Comparison of ENCODE assay signal across 7 mouse cellular contexts in genomic region chr10:82899810-82900421, GRCm38 (mm10). TPM values are rescaled to one million over a fixed set of nuclear protein-coding genes. Genes with fewer than 3 reads are reported as not detected.
DNase-seq lines count a peak whose midpoint lies in the region; ATAC-seq and TF ChIP-seq lines count a peak whose summit lies in the region.

No protein-coding gene starts in this region.

- 43% methylated on average over 16 of the region's 16 CpGs for WGBS in hindbrain, embryonic 10.5 days
- 21% methylated on average over 16 of the region's 16 CpGs for WGBS in liver, embryonic 16.5 days (ENCODE audit: insufficient replicate concordance)
- 41% methylated on average over 16 of the region's 16 CpGs for WGBS in neural tube, embryonic 13.5 days

- no peak for TF ChIP-seq RAD21 in MEL (IDR thresholded peaks at IDR 0.05; ENCODE audit: low read depth, low read length)

- H3K79me2 ChIP-seq in MEL (ENCODE audit: control insufficient read depth, insufficient read depth, low read length, poor library complexity) = no peaks in the 10 kb centered on the region

- no peak for TF ChIP-seq CTCF in MEL (IDR thresholded peaks at IDR 0.05 in 2 of 3, conservative IDR thresholded peaks at IDR 0.05 in 1 of 3; ENCODE audit: control insufficient read depth in 1 of 3, insufficient read depth in 1 of 3, low read depth in 2 of 3, low read length in 3 of 3, poor library complexity in 1 of 3, severe bottlenecking in 1 of 3)

- peaks cover 0 to 3% of the 10 kb centered on the region in 2 experiments; a peak in 2 of 4 replicates for H3K36me3 ChIP-seq in MEL (ENCODE audit: control insufficient read depth in 1 of 2, insufficient read depth in 2 of 2, low read length in 2 of 2)
- H3K36me3 ChIP-seq in hindbrain, embryonic 10.5 days = peaks cover 44% of the 10 kb centered on the region
- peaks cover 26% of the 10 kb centered on the region for H3K36me3 ChIP-seq in liver, embryonic 16.5 days (ENCODE audit: control insufficient read depth, insufficient read depth)
- H3K36me3 ChIP-seq in neural tube, embryonic 13.5 days = peaks cover 33% of the 10 kb centered on the region

- H3K9me3 ChIP-seq in MEL (replicated peaks; ENCODE audit: insufficient read depth, low read length) = no peaks in the 10 kb centered on the region
- no peaks in the 10 kb centered on the region for H3K9me3 ChIP-seq in hindbrain, embryonic 10.5 days
- no peaks in the 10 kb centered on the region for H3K9me3 ChIP-seq in liver, embryonic 16.5 days (replicated peaks; ENCODE audit: control insufficient read depth, low read length)
- no peaks in the 10 kb centered on the region for H3K9me3 ChIP-seq in neural tube, embryonic 13.5 days

- peak overlapping the region; percentile 64 for H3K4me2 ChIP-seq in liver, embryonic 16.5 days (ENCODE audit: low read depth, low read length)
- peak overlapping the region; percentile 23 for H3K4me2 ChIP-seq in neural tube, embryonic 13.5 days

- no peaks in the 10 kb centered on the region; a peak in 1 of 4 replicates for H3K27me3 ChIP-seq in MEL (ENCODE audit: control insufficient read depth in 1 of 2, insufficient read depth in 2 of 2, low read length in 2 of 2)
- H3K27me3 ChIP-seq in hindbrain, embryonic 10.5 days (ENCODE audit: insufficient read depth, poor library complexity, severe bottlenecking) = no peaks in the 10 kb centered on the region
- no peaks in the 10 kb centered on the region for H3K27me3 ChIP-seq in liver, embryonic 16.5 days (ENCODE audit: control insufficient read depth, insufficient read depth, low read depth, low read length)
- H3K27me3 ChIP-seq in neural tube, embryonic 13.5 days = no peaks in the 10 kb centered on the region

- no peak overlapping the region for H3K4me3 ChIP-seq in MEL (ENCODE audit: control insufficient read depth in 1 of 2, insufficient read depth in 1 of 2, low read depth in 2 of 2, low read length in 2 of 2)
- peak overlapping the region; percentile 30 for H3K4me3 ChIP-seq in hindbrain, embryonic 10.5 days
- peak overlapping the region; percentile 56 for H3K4me3 ChIP-seq in liver, embryonic 16.5 days (ENCODE audit: low read depth, low read length)
- no peak overlapping the region; the same call in 1 of the 2 replicates for H3K4me3 ChIP-seq in neural tube, embryonic 13.5 days

- H3K9ac ChIP-seq in MEL (ENCODE audit: control insufficient read depth, low read depth, low read length, poor library complexity, severe bottlenecking) = no peak overlapping the region
- peak overlapping the region; percentile 41 for H3K9ac ChIP-seq in liver, embryonic 16.5 days (ENCODE audit: low read depth, low read length)
- 0 out of 2 replicates have a peak overlapping the region, but pooled peaks have one; percentile 41 for H3K9ac ChIP-seq in neural tube, embryonic 13.5 days

- DNase-seq in MEL (ENCODE audit: low read depth, low spot score) = peak; percentile 23
- DNase-seq in hindbrain, embryonic 10.5 days (ENCODE audit: low spot score) = peak; percentile 18
- DNase-seq in gastrocnemius, postnatal 14 days = no peak
- DNase-seq in frontal cortex, postnatal 36 days (ENCODE audit: low spot score in 2 of 2) = no peak

- no peak overlapping the region for H3K27ac ChIP-seq in MEL (ENCODE audit: control insufficient read depth, low read depth, low read length)
- no peak overlapping the region for H3K27ac ChIP-seq in hindbrain, embryonic 10.5 days
- H3K27ac ChIP-seq in liver, embryonic 16.5 days (ENCODE audit: low read length) = peak overlapping the region; percentile 57
- peak overlapping the region; percentile 64 for H3K27ac ChIP-seq in neural tube, embryonic 13.5 days (replicated peaks)

- intact Hi-C loops in gastrocnemius, postnatal 14 days (cut with DNase I; ENCODE audit: low total_unique reads) = loop anchor here (2.0 kb wide), 1 partner anchor 87 kb away; no protein-coding TSS in a partner anchor

- peak; percentile 83 for ATAC-seq in CD4-positive, CD25-positive, alpha-beta regulatory T cell, adult 4 months
- ATAC-seq in liver, embryonic 16.5 days (ENCODE audit: low read depth) = peak; percentile 77
- ATAC-seq in neural tube, embryonic 13.5 days (ENCODE audit: low read depth) = peak; percentile 49

- H3K4me1 ChIP-seq in MEL (ENCODE audit: control insufficient read depth in 1 of 2, insufficient read depth in 2 of 2, low read length in 2 of 2) = no peaks in the 10 kb centered on the region
- H3K4me1 ChIP-seq in hindbrain, embryonic 10.5 days (replicated peaks) = peaks cover 24% of the 10 kb centered on the region
- H3K4me1 ChIP-seq in liver, embryonic 16.5 days (ENCODE audit: control insufficient read depth, low read depth, low read length) = peaks cover 10% of the 10 kb centered on the region
- peaks cover 16% of the 10 kb centered on the region for H3K4me1 ChIP-seq in neural tube, embryonic 13.5 days (replicated peaks)

- no peak for TF ChIP-seq POLR2A in MEL (IDR thresholded peaks at IDR 0.05; ENCODE audit: control insufficient read depth in 1 of 2, insufficient read depth in 1 of 2, low read depth in 1 of 2, low read length in 2 of 2, poor library complexity in 1 of 2)

- TF ChIP-seq EP300 in MEL (IDR thresholded peaks at IDR 0.05; ENCODE audit: low read depth in 1 of 2, low read length in 2 of 2) = no peak

TF ChIP-seq in MEL, 35 proteins besides CTCF, POLR2A, EP300 and RAD21:
- no peak for TF ChIP-seq USF1 (IDR thresholded peaks at IDR 0.05; ENCODE audit: low read depth, low read length)
- TF ChIP-seq JUND (IDR thresholded peaks at IDR 0.05; ENCODE audit: low read depth, low read length) = no peak
- no peak for TF ChIP-seq ZC3H11A (IDR thresholded peaks at IDR 0.05; ENCODE audit: low read depth, low read length)
- no peak for TF ChIP-seq ETS1 (IDR thresholded peaks at IDR 0.05; ENCODE audit: low read depth, low read length)

RNA-seq across cellular contexts. Expression of gene Eid3, which starts 33.5 kb away (rescaled TPM):
- polyA plus RNA-seq in CD4-positive, CD25-positive, alpha-beta regulatory T cell, adult 4 months (2017; shearing (Covaris generic)) = under 1 TPM; 0.58 to 0.98 TPM
- 1.2 and 1.3 TPM in 2 replicates for total RNA-seq in MEL (2012; rRNA removed)
- 1 to 10 TPM in 1 of 2 experiments, not detected in 1; 1.2 TPM for polyA plus RNA-seq in MEL (2012; ENCODE audit: insufficient read depth in 1 of 2, insufficient read length in 2 of 2, low read depth in 1 of 2, low replicate concordance in 2 of 2, missing spikeins in 1 of 2)
- polyA plus RNA-seq in hindbrain, embryonic 10.5 days (2016; fragmentation: Nextera tagmentation; extraction: Ambion mirVana) = 0.20 and 0.68 TPM in 2 replicates
- 0.13 and 0.18 TPM in 2 replicates for polyA plus RNA-seq in liver, embryonic 16.5 days (2015; fragmentation: Nextera tagmentation; extraction: Ambion mirVana)
- 0.24 TPM in 1 of 2 replicates, not detected in the other for polyA plus RNA-seq in neural tube, embryonic 13.5 days (2015; fragmentation: Nextera tagmentation; extraction: Ambion mirVana)
- total RNA-seq in gastrocnemius, postnatal 14 days (2021) = under 1 TPM; 0.41 to 0.86 TPM

Comparison
In these comparisons a context has a peak if more than half of its experiments do, and no peak if none do; other contexts are left out.
1. DNase-seq: peak in MEL (single experiment) and hindbrain, embryonic 10.5 days (single experiment); none in gastrocnemius, postnatal 14 days (single experiment) and frontal cortex, postnatal 36 days (0 of 2).
2. H3K27ac ChIP-seq: peak in liver, embryonic 16.5 days (single experiment) and neural tube, embryonic 13.5 days (single experiment); none in MEL (single experiment) and hindbrain, embryonic 10.5 days (single experiment).
3. H3K4me3 ChIP-seq: peak in hindbrain, embryonic 10.5 days (single experiment) and liver, embryonic 16.5 days (single experiment); none in MEL (0 of 2) and neural tube, embryonic 13.5 days (single experiment).
4. Peak in every context shown above with its lines, with median percentiles within 50 percentile points of each other: ATAC-seq.